Mouse (Mus musculus) gastrocnemius, postnatal 14 days (tissue): ENCODE data around the gene Nsmce4a. TPM values are rescaled to one million over a fixed set of nuclear protein-coding genes. Genes with fewer than 3 reads are reported as not detected.
"Not testable (repeated sequence)": the region's sequence is repeated elsewhere in the genome, so short reads cannot be mapped to it uniquely, and the experiment has no call there.

Source experiments
- DNase-seq: peaks from one replicate; pipeline ENCODE4 v3.0.0; 2021; ENCODE audit warnings: mixed read lengths
- intact Hi-C: fragments of 180-260 bp; cut with DNase I; formaldehyde crosslinking; loops from one replicate; pipeline ENCODE4 v1.15.1; 2025; ENCODE audit warnings: low total_unique reads
- total RNA-seq, 2 experiments: library from RNA; stranded (reverse); gene quantifications; 2 replicates each; pipeline ENCODE4 v1.2.3; 2021

The Nsmce4a gene
- total RNA-seq, 2 experiments from 2014 or later, result 30.3 to 30.6 TPM

DNA sequence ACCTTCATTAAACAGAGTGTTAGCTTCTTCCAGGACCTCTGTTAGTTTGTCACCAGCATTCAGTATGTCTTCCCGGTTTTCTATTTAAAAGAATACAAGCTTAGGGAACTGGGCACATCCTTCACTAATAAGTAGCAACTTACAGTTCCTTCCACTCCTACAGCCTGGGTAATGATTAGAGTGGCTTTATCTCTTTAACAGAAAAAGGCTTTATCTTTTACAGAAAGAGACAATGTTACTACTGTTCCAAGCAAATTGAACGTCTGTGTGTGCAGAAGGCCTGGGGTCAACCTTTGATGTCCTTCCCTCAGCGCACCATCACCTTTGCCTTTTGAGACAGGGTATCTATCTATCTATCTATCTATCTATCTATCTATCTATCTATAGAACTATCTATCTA, 27.0 kb downstream of the Nsmce4a start:
- intact Hi-C loops, result no loop called here

DNA sequence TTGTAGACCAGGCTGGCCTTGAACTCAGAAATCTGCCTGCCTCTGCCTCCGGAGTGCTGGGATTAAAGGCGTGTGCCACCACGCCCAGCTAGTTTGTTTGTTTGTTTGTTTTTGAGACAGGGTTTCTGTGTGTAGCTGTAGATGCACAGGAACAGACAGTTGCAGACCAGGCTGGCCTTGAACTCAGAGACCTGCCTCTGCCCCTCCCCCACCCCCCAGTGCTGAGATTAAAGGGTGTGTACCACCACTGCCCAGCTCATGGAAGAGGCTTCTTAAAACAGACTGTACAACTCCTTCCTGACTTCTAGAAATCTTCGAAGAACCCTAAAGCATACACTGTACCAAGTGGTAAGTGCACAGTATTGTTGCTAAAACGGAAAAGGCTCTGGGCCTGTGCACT, 27.5 kb downstream of the Nsmce4a start:
- DNase-seq, result no peak
- intact Hi-C loops, result no loop called here

More for the DNA sequence above, 27.0 kb downstream of the Nsmce4a start:
- no peak for DNase-seq

DNA sequence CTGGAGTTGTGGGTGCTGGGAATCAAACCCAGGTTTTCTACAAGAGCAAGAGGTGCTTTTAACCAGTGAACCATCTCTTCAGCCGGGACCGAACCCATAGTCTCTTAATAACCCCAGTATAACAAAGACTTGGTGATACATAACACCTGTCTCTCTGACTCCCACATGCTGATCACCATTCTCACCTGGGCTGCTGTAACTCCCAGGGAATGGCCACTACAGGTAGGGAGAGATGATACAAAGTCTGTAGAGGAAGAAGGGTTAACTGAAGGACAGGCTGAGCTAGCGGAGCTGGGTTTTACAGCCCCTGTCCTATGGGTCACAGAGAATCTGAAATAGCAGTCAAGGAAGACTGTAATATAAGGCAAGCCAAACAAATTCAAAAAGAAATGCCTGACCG, 29.7 kb downstream of the Nsmce4a start:
- no peak for DNase-seq
- intact Hi-C loops, result no loop called here

DNA sequence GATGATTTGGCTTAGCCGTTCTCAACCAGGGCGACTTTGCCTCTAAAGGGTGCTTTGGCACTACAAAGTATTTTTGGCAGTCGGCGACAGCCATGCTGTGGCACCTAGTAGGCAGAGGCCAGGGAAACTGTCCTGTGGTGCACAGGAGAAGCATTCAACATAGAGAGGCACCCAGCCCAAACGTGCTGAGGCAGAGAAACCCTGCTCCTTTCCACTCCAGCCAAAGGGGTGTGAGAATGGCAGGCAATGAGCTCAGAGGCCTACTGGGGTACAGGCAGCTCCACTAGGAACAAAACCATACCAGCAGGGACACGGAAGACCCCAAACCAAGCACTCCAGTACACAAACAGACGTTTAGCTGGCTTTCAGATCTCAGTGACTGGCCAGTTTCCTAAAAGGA, 32.7 kb downstream of the Nsmce4a start:
- intact Hi-C loops, result no loop called here
- no peak for DNase-seq

DNA sequence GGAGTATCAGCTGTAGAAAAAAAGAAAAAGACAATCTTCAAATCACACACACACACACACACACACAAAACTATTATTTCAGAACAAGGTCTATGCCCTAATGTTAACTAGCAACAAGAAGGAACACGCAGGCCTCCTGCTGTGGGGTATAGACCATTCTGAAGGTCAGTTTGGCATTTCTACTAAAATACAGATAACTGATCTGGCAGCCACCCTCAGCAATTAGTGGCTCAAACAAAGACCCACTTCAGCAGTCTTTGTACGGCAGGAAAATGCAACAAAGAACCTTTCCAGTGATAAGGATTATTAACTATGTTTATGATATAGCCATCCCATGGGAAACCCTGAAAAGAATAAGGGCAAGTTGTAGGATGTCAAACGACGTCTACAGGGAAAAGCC, 35.9 kb downstream of the Nsmce4a start:
- DNase-seq, result no peak
- intact Hi-C loops, result no loop called here

DNA sequence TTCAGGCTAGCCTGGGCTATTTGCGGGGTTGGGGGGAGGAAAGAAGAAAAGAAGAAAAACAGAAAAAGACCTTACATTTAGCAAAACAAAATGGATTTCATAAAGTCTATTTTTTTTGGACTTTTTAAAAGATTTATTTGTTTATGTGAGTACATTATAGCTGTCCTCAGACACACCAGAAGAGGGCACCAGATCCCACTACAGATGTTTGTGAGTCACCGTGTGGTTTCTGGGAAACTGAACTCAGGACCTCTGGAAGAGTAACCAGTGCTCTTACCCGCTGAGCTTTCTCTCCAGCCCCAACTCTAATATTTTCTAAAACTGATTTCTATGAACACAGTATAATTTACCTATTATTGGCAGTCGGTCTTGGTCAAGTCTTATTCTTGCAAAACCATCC, 37.7 kb downstream of the Nsmce4a start:
- intact Hi-C loops, result no loop called here
- DNase-seq, result no peak

DNA sequence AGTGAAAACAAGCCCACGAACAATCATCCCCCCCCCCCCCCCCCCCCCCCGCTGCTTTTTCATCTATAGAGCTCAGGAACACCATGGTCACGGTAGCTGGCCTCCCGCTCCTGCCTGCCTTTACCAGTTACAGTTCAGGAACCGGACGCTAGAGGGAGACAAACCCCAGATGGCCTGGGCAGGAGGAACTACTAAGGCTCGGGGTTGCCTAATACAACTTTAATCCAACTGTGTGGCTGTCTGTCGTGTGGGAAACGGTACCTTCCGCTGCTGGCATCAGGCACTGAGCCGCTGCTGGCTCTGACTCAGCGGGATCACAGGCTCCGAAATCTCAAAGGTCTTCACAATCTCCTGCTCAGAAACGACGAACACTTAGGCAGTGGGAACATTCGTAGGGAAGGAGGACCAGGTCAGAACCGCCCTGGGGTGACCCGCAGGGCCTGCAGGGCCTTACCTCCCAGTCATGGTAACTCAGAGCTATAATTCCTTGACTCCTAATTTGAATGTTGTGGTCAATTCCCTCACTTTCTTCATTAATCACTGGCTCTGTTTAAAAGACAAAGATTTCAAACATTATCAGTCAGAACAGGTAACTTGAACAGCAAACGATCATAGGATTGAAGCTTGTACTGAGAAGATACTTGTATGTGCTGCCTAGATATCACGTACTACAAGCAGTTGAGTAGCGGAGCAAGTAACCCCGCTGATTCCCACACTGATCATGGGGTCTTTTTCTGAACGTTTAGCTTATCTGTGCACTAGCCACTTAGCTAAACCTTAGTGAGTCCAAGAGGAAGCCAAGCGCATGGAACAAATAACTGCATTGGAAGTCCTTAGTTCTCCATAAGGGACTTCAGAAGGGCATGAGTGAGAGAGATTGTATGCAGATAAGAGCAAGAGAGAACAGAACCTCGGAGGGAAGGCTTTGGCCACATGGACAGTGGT, 39.3 kb downstream of the Nsmce4a start:
- DNase-seq, result peak; percentile 86
- intact Hi-C loops, result no loop called here

DNA sequence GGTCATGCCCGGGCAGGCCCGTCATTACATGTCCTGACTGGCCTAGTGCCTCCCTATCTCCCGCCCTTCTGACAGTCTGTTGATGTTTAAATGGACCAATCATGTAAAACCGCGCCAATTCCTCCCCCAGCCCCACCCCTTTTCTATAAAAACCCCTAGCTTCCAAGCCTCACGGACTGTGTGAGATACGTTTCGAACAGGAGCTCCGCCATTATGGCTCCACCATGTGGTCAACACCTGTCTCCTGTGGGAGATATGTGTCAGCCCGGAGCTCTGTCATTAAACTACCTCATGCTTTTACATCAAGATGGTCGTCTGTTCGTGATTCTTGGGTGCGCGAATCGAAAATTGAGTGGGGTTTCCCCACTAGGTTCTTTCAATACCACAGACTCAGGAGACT, 41.8 kb downstream of the Nsmce4a start:
- intact Hi-C loops, DNase-seq: not testable (repeated sequence)

DNA sequence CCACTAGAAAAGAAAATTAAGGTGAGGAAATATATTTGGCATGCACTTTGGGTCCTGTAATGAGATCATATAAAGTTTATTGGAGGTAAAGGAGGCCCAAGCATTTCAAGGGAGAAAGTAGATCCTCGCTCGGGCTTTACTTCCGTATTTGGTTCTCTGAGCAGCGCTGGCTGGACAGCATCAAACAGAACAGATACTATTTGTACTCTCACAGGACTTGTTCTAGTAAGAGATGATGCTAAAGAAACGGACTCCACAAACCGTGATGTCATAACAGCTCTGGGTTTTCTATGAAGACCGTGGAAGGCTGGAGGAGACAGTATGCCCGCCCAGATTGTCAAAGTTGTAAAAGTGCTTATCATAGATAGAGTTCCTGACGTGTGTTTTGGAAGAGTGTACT, 45.6 kb downstream of the Nsmce4a start:
- DNase-seq, result no peak
- intact Hi-C loops, result no loop called here

DNA sequence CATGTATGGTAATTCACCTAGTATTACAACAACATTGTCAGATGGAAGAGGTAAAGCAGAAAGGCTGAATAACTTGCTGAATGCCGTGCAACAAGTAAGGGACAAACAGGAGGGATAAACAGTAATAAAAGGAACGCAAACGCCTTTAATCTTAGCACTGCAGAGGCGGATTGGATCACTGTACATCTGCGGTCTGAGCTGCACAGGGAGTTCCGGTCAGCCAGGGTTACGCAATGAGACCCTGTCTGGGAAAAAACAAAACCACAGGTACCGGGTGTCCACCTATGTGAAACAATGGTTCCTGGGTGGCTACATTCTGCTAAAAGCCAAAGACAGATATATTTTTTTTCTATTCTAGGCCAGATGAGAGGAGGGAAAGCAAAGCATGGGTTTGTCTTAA, 49.5 kb downstream of the Nsmce4a start:
- no peak for DNase-seq
- intact Hi-C loops, result no loop called here

DNA sequence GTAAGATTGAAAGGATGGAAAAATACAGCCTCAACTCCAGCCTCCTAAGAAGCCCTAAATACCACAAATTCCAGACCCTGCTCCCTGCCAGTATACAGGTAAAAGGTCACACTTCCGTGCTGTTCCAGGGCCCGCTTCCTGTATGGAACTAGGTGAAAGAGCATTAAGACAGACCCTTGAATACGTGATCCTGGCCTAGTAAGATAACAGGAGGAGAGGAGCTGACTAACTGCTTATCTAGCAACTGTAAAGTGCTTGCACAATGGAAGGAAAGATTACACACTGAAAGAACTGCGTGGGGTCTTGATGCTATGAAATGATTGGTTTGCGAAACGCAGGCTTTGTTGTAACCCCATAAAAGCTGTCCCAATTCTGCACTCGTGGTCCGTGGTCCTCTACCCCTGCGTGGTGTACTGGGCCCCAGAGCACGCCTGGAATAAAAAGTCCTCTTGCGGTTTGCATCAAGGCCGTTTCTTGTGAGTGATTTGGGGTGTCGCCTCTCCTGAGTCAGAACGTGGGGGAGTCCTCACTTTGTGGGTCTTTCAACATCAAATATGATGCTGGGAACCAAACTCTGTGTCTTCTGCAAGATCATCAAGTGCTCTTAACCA, 52.0 kb downstream of the Nsmce4a start:
- intact Hi-C loops, result no loop called here
- DNase-seq, result no peak

DNA sequence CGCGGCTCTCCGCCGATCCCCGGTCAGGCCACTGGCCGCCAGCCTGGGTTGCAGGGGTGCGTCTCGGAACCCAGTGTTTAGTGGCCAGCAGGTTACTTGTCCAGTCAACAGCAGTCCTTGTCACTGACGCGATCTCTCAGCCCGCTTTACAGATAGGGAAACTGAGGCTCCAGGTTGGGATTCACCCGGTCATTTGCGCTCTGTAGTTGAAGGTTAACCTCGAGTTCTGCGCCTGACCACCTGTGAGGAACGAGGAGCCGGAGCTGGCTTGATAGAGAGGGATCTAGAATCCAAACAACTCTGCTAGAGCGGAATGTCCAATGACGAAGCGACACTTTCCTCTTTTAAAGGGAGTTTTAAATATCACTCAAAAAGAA, 52.9 kb downstream of the Nsmce4a start, which contains the start of gene Ate1:
Gene Ate1 (minus strand): TSS at position 321 of the 377 bp plus-strand sequence.
- DNase-seq, result no peak

DNA sequence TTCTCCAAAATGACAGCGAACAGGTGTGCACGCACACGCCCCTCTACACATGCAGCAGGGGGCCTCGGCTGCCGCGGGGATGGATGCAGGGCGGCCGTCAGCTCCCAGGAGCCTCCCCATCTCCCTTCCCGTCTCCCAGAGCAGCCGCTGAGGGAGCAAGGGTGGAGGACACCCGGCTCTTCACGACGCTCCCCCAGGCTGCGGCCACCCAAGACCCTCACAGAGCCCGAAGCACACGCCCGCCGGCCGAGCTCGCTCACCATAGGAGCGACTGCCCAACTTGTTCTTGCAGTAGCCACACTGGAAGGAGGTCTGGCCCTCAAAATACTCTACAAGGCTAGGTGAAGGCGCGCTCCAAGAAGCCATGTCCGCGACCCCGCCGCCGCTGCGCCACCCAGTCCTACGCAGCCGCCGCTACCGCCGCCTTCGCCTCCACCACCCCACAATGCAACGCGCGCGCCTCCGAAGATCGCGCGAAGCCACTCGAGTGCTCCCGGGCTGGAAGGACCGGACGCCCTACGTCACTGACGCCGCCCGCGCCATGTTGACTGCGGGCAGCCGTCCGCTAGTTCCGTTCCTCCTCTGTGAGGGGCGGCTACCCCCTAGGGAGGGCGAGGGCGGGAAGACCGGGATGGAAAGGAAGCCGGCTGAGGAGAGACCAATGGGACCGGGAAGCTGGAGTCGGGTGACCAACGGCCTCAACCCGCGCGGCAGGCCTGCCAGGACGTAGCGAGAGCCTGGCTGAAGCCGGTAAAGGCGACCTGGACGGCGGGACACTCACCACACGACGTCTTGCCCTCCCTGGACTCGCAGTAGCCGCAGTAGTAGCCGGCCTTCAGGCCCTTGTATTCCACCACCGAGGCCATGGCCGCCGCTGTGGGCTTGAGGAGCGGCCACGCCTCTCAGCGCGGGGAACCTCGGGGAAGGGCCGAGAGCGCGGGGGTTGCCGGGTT, 53.5 kb downstream of the Nsmce4a start:
- intact Hi-C loops, result no loop called here
- peak; percentile 99 for DNase-seq

More for the DNA sequence above, 52.9 kb downstream of the Nsmce4a start, which contains the start of gene Ate1:
- intact Hi-C loops, result no loop called here

DNA sequence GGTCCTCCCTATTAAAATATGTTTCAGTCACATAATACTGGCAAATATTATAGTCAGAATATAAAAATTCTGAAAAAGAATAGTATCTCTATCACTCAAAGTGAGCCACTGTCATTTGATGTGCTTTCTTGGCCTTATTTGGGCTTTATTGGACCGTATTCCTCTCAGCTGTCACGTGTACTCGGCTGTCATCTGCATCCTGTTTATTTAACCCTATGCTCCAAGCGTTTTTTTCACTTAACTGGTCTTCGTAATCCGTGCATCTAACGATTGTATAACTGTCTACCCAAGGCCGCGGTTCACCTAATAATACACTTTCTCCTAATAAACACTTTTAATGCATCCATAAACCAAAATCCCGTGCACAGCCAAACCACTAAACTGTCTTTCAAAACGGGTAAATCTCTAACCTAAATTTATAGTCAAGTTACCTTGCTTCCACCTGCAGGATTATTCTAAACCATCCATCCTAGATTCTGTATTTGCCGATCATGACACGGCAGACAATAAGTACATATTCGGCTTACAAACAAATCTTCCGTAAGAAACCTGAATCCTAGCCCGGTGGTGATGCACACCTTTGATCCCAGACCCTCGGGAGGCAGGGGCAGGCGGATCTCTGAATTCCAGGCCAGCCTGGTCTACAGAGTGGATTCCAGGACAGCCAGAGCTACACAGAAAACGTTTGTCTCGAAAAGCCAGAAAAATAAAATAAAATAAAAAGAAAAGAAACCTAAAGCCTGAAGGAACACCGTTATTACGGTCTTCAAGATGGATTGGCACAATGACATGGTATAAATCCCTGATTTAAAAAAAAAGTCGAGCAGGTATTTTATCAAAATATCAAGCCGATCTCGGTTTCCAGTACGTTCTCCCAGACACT, 54.5 kb downstream of the Nsmce4a start:
- no peak for DNase-seq
- intact Hi-C loops, result no loop called here

DNA sequence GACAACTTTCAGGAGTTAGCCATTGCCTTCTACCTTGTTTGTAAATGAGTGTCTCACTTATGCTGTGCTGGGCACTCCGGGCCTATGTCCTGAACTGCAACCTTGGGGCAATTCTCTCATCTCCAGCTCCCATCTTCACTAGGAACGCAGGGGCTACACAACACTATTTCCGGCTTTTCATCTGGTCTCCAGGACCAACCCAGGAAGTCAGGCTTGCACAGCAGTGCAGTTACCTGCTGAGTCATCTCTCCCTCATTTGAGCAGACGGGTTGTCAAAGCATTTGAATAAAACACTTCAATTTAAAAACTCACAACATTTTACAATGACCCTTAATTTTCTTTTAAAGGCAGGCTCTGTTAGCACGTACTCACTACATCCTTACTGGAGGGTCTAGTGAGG, 62.7 kb downstream of the Nsmce4a start:
- no peak for DNase-seq
- intact Hi-C loops, result no loop called here

DNA sequence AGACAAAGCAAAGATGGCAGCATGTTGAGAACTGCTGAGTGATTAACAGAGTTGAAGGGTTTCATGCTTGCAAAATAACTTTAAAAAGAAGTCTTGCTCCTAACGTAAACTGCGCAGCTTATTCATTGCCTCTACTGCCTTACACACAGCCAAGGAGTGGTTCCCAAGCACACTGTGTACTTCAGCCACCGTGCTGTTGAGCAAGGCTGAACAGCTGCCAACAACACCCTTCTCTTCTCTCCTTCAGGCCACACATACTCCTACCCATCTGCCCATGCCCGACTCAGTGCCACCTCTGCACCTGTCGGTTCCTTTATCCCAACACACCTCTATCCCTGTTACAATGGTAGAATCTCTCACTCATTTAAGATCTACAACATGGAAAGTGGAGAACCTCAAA, 69.9 kb downstream of the Nsmce4a start:
- intact Hi-C loops, result no loop called here
- DNase-seq, result no peak

DNA sequence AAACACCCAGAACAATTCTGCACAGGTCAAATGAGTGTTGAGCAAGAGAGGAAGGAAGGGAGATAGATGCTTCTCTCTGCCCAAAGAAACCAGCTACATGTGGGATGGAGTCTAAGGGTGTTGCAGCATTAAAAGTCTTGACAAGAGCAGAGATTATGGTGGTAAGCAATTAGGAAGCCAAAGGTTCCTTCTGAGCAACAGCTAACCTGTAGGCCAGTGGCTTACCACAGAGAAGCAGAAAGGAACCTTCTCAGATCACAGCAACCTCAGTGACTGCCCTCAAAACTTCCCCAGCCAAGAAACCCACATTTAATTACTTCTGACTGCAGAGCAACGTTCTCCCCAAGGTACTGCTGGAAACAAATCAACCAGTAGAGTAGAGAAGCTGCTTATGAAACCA, 71.4 kb downstream of the Nsmce4a start:
- no peak for DNase-seq
- intact Hi-C loops, result no loop called here

DNA sequence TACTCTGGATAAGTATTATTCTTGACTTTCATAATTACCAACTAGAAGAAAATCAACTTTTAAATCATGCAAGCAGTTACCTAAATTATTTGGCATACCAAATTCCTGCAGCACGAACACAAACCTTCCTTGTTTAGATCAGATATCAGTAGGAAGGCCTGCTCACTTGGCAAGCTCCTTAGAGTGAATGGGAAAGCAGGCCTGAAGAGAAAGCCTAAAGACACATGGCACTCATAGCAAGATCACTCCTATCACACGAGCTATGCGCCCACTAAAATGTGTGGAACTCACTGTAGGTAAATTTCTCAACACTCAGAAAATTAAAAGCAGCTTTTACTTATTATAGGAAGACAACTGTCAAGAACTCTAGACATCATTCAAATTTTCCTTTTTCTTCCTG, 79.6 kb downstream of the Nsmce4a start:
- no peak for DNase-seq
- intact Hi-C loops, result no loop called here

DNA sequence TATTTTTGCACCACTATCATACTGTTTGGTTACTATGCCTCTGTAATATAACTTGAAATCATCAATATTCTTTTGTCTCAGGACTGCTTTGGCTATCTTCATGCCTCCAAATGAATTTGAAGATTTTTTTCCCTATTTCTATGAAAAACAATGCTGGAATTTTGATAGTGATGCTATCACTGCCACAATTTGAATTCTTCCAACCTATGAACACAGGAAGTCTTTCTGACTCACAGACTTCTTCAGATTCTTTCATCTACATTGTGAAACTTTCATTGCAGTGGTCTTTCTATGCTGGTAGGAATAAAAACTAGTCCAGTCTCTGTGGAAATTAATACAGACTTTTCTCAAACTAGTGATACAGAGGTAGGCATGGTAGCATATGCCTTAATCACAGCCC, 80.9 kb downstream of the Nsmce4a start:
- no peak for DNase-seq
- intact Hi-C loops, result no loop called here
